Comparison of ENCODE assay signal across 8 mouse cellular contexts in the genomic region with DNA sequence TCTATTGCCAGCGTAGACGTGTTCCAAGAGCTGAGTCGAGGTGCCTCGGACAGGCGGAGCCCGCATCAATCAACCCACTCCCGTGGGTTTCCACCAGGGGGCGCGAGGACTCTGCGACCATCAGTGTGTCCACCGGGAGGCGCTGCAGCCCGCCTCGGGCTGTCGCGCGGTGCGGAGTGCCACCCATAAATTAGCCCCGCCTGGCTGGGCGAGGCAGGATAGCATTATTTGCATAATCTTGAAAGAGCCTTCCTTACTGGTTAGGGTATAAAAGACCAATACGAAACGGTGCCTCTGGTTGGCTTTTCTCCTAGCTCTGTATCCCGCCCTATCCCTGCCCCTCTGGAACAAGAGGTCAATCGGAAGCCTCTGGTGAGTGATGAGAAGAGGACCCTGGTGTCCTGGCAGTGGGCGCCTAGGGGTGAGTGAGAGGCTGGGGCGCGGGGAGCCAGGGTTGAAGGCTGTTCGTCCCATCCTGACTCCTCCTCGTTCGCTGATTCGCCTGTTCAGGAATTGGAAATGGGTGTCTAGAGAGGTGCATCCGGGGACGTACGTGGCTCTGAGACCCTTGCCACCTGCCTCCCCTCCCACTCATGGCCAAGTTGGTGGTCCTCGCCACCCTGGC. TPM values are rescaled to one million over a fixed set of nuclear protein-coding genes. Genes with fewer than 3 reads are reported as not detected.
DNase-seq lines count a peak whose midpoint lies in the region; ATAC-seq and TF ChIP-seq lines count a peak whose summit lies in the region.

No protein-coding gene starts in this region.

- peak overlapping the region; percentile 54 for H3K4me2 ChIP-seq in CH12.LX (ENCODE audit: insufficient read depth, low read depth, poor library complexity, severe bottlenecking)
- H3K4me2 ChIP-seq in forebrain, embryonic 11.5 days (ENCODE audit: low read depth, low read length, severe bottlenecking) = peak overlapping the region; percentile 85
- H3K4me2 ChIP-seq in heart, postnatal 0 days (ENCODE audit: low read depth, low read length) = peak overlapping the region; percentile 82
- H3K4me2 ChIP-seq in liver, postnatal 0 days (ENCODE audit: low read depth, low read length) = peak overlapping the region; percentile 86
- H3K4me2 ChIP-seq in neural tube, embryonic 14.5 days (ENCODE audit: low read depth, low read length) = peak overlapping the region; percentile 57

- WGBS in forebrain, embryonic 11.5 days = 1% methylated on average over 35 of the region's 35 CpGs
- 2% methylated on average over 34 of the region's 35 CpGs for WGBS in heart, postnatal 0 days
- 1% methylated on average over 35 of the region's 35 CpGs for WGBS in liver, postnatal 0 days (ENCODE audit: insufficient replicate concordance)
- WGBS in neural tube, embryonic 14.5 days = under 1% methylated on average over 35 of the region's 35 CpGs

- TF ChIP-seq RAD21 in CH12.LX (IDR thresholded peaks at IDR 0.05; ENCODE audit: low read depth, low read length) = no peak; the same call in none of the 2 replicates

- H3K27me3 ChIP-seq in CH12.LX (replicated peaks) = peaks cover 6% of the 10 kb centered on the region
- H3K27me3 ChIP-seq in forebrain, embryonic 11.5 days (ENCODE audit: control insufficient read depth, insufficient read depth, low read length) = peaks cover 31% of the 10 kb centered on the region
- no peaks in the 10 kb centered on the region for H3K27me3 ChIP-seq in heart, postnatal 0 days (ENCODE audit: control insufficient read depth, insufficient read depth, low read length)
- H3K27me3 ChIP-seq in liver, postnatal 0 days (ENCODE audit: insufficient read depth, low read length) = peaks cover 20% of the 10 kb centered on the region
- peaks cover 17% of the 10 kb centered on the region; the same call in 1 of the 2 replicates for H3K27me3 ChIP-seq in neural tube, embryonic 14.5 days (ENCODE audit: control insufficient read depth, insufficient read depth, low read length)

- H3K9me3 ChIP-seq in CH12.LX (replicated peaks; ENCODE audit: low read length) = no peaks in the 10 kb centered on the region
- H3K9me3 ChIP-seq in forebrain, embryonic 11.5 days (ENCODE audit: control insufficient read depth, low read length) = no peaks in the 10 kb centered on the region
- no peaks in the 10 kb centered on the region for H3K9me3 ChIP-seq in heart, postnatal 0 days (replicated peaks; ENCODE audit: control insufficient read depth, low read length)
- no peaks in the 10 kb centered on the region for H3K9me3 ChIP-seq in liver, postnatal 0 days (ENCODE audit: low read length)
- H3K9me3 ChIP-seq in neural tube, embryonic 14.5 days (ENCODE audit: control insufficient read depth, low read length) = no peaks in the 10 kb centered on the region

- H3K36me3 ChIP-seq in CH12.LX (replicated peaks in 1 of 2; ENCODE audit: control insufficient read depth in 1 of 2, insufficient read depth in 1 of 2, low read length in 1 of 2) = peaks cover 23 to 49% of the 10 kb centered on the region in 2 experiments
- no peaks in the 10 kb centered on the region for H3K36me3 ChIP-seq in forebrain, embryonic 11.5 days (ENCODE audit: control insufficient read depth, insufficient read depth, low read length)
- no peaks in the 10 kb centered on the region; the same call in 1 of the 2 replicates for H3K36me3 ChIP-seq in heart, postnatal 0 days (replicated peaks; ENCODE audit: control insufficient read depth, insufficient read depth, low read length)
- 0 out of 2 replicates have a peak, but pooled peaks cover 13% of the 10 kb centered on the region for H3K36me3 ChIP-seq in liver, postnatal 0 days (replicated peaks; ENCODE audit: insufficient read depth, low read length)
- no peaks in the 10 kb centered on the region for H3K36me3 ChIP-seq in neural tube, embryonic 14.5 days (ENCODE audit: control insufficient read depth, insufficient read depth, low read length)

- in situ Hi-C loops in CH12.LX (cut with MboI; ENCODE audit: low pct_ligation_motif_present, low pct_unique_long_range_greater_than_20kb, low sequenced_read_pairs) = loop anchor here (5.0 kb wide), 2 partner anchors 54 to 224 kb away; no protein-coding TSS in a partner anchor

- TF ChIP-seq EP300 in CH12.LX (IDR thresholded peaks at IDR 0.05; ENCODE audit: low read length) = no peak; the same call in none of the 2 replicates
- TF ChIP-seq EP300 in heart, postnatal 0 days (IDR thresholded peaks at IDR 0.05; ENCODE audit: low read depth) = peak; percentile 63
- TF ChIP-seq EP300 in liver, postnatal 0 days (IDR thresholded peaks at IDR 0.05; ENCODE audit: low read depth) = peak; percentile 16

- H3K79me2 ChIP-seq in CH12.LX (replicated peaks; ENCODE audit: control insufficient read depth, extremely low read depth, insufficient read depth, poor library complexity, severe bottlenecking) = peaks cover 28% of the 10 kb centered on the region

- TF ChIP-seq POLR2A in CH12.LX (IDR thresholded peaks at IDR 0.05; ENCODE audit: low read depth, low read length) = peak; percentile 96

- peaks cover 33 to 71% of the 10 kb centered on the region in 2 experiments for H3K4me1 ChIP-seq in CH12.LX (ENCODE audit: control insufficient read depth in 1 of 2, insufficient read depth in 2 of 2)
- peaks cover 13% of the 10 kb centered on the region for H3K4me1 ChIP-seq in forebrain, embryonic 11.5 days (replicated peaks; ENCODE audit: control insufficient read depth, insufficient read depth, low read length)
- peaks cover 27% of the 10 kb centered on the region for H3K4me1 ChIP-seq in heart, postnatal 0 days (ENCODE audit: control insufficient read depth, insufficient read depth)
- peaks cover 54% of the 10 kb centered on the region for H3K4me1 ChIP-seq in liver, postnatal 0 days (ENCODE audit: insufficient read depth)
- H3K4me1 ChIP-seq in neural tube, embryonic 14.5 days (ENCODE audit: control insufficient read depth, insufficient read depth, low read length) = peaks cover 12% of the 10 kb centered on the region; the same call in 1 of the 2 replicates

- peak overlapping the region; percentile 61 to 91 (median 81) for H3K4me3 ChIP-seq in CH12.LX (replicated peaks in 1 of 3; ENCODE audit: low read depth in 2 of 3, low read length in 2 of 3, poor library complexity in 1 of 3)
- peak overlapping the region; percentile 42 for H3K4me3 ChIP-seq in forebrain, embryonic 11.5 days (ENCODE audit: low read depth, low read length)
- H3K4me3 ChIP-seq in heart, postnatal 0 days (ENCODE audit: low read depth, low read length) = peak overlapping the region; percentile 74
- peak overlapping the region; percentile 65 for H3K4me3 ChIP-seq in liver, postnatal 0 days (ENCODE audit: low read depth, low read length)
- H3K4me3 ChIP-seq in neural tube, embryonic 14.5 days (ENCODE audit: low read depth, low read length) = peak overlapping the region; percentile 33

- dilution Hi-C loops in CH12.LX (cut with MboI; ENCODE audit: extremely low pct_ligation_motif_present, extremely low pct_unique_long_range_greater_than_20kb, low sequenced_read_pairs) = no loop called here

- H3K27ac ChIP-seq in CH12.LX (ENCODE audit: insufficient read depth, low read depth) = peak overlapping the region; percentile 29
- no peak overlapping the region for H3K27ac ChIP-seq in forebrain, embryonic 11.5 days (ENCODE audit: low read depth, low read length)
- peak overlapping the region; percentile 61 for H3K27ac ChIP-seq in heart, postnatal 0 days (ENCODE audit: low read depth)
- peak overlapping the region; percentile 66 for H3K27ac ChIP-seq in liver, postnatal 0 days (ENCODE audit: low read depth)
- H3K27ac ChIP-seq in neural tube, embryonic 14.5 days (ENCODE audit: low read depth, low read length) = no peak overlapping the region

- H3K9ac ChIP-seq in CH12.LX (ENCODE audit: insufficient read depth, low read depth) = peak overlapping the region; percentile 82
- peak overlapping the region; percentile 45; the same call in 1 of the 2 replicates for H3K9ac ChIP-seq in forebrain, embryonic 11.5 days (ENCODE audit: low read length)
- H3K9ac ChIP-seq in heart, postnatal 0 days (replicated peaks; ENCODE audit: low read depth, low read length) = peak overlapping the region; percentile 49; the same call in 1 of the 2 replicates
- peak overlapping the region; percentile 66 for H3K9ac ChIP-seq in liver, postnatal 0 days (replicated peaks)
- H3K9ac ChIP-seq in neural tube, embryonic 14.5 days (replicated peaks; ENCODE audit: low read depth, low read length) = 0 out of 2 replicates have a peak overlapping the region, but pooled peaks have one; percentile 16

- ATAC-seq in forebrain, embryonic 11.5 days (replicated peaks; ENCODE audit: low FRiP score) = peak; percentile 86
- peak; percentile 90 for ATAC-seq in heart, postnatal 0 days (ENCODE audit: insufficient read depth, low read depth)
- ATAC-seq in liver, postnatal 0 days = peak; percentile 94
- ATAC-seq in neural tube, embryonic 14.5 days (ENCODE audit: low read depth) = peak; percentile 79

- peak; percentile 98 for DNase-seq in CH12.LX (ENCODE audit: extremely low read depth)
- peak; percentile 95 for DNase-seq in c-Kit-positive CD71-positive TER-119-negative erythroid progenitor cells, embryonic 14.5 days (ENCODE audit: low read depth)
- peak; percentile 99 for DNase-seq in forebrain, embryonic 11.5 days (ENCODE audit: low spot score)
- DNase-seq in heart, postnatal 0 days (ENCODE audit: low spot score) = peak; percentile 98
- peak; percentile 98 for DNase-seq in kidney, postnatal 4 days
- DNase-seq in liver, postnatal 0 days = peak; percentile 99
- peak; percentile 98 for DNase-seq in testis, postnatal 10 days (ENCODE audit: low spot score)

- TF ChIP-seq CTCF in CH12.LX (conservative IDR thresholded peaks at IDR 0.05 in 1 of 2, IDR thresholded peaks at IDR 0.05 in 1 of 2; ENCODE audit: low read depth in 2 of 2, low read length in 2 of 2) = peak; percentile 84 to 100
- peak; percentile 100 for TF ChIP-seq CTCF in heart, postnatal 0 days (IDR thresholded peaks at IDR 0.05; ENCODE audit: low read depth)
- peak; percentile 100 for TF ChIP-seq CTCF in liver, postnatal 0 days (IDR thresholded peaks at IDR 0.05; ENCODE audit: low read depth)

RNA-seq across cellular contexts. Expression of gene Acbd4, which starts 1.4 kb away (rescaled TPM):
- total RNA-seq in CH12.LX (2012; rRNA removed) (60.9 and 62.6 TPM in 2 replicates), CH12.LX (2014; rRNA removed) (50.2 and 51.4 TPM in 2 replicates)
- 68.4 and 75.1 TPM in 2 replicates for polyA plus RNA-seq in CH12.LX (2012; ENCODE audit: insufficient read length, low read depth)
- 7.8 and 8.1 TPM in 2 replicates for polyA plus RNA-seq in forebrain, embryonic 11.5 days (2014; fragmentation: Nextera tagmentation; extraction: Ambion mirVana)
- 16.3 and 20.0 TPM in 2 replicates for total RNA-seq in heart, postnatal 0 days (2014; rRNA removed; ENCODE audit: low replicate concordance)
- 21.6 and 22.2 TPM in 2 replicates for polyA plus RNA-seq in heart, postnatal 0 days (2015; fragmentation: Nextera tagmentation; extraction: Ambion mirVana)
- polyA plus RNA-seq in liver, postnatal 0 days (2015; fragmentation: Nextera tagmentation; extraction: Ambion mirVana) = 56.5 and 57.0 TPM in 2 replicates
- 8.1 and 8.2 TPM in 2 replicates for polyA plus RNA-seq in neural tube, embryonic 14.5 days (2014; fragmentation: Nextera tagmentation; extraction: Ambion mirVana)

RNA-seq across cellular contexts. Expression of gene Plcd3, which starts 1.4 kb away (rescaled TPM):
- total RNA-seq in CH12.LX (2012; rRNA removed) (24.3 and 27.4 TPM in 2 replicates), CH12.LX (2014; rRNA removed) (6.3 and 7.1 TPM in 2 replicates)
- 9.7 and 11.3 TPM in 2 replicates for polyA plus RNA-seq in CH12.LX (2012; ENCODE audit: insufficient read length, low read depth)
- polyA plus RNA-seq in forebrain, embryonic 11.5 days (2014; fragmentation: Nextera tagmentation; extraction: Ambion mirVana) = 0.69 and 0.86 TPM in 2 replicates
- 27.0 and 38.9 TPM in 2 replicates for total RNA-seq in heart, postnatal 0 days (2014; rRNA removed; ENCODE audit: low replicate concordance)
- polyA plus RNA-seq in heart, postnatal 0 days (2015; fragmentation: Nextera tagmentation; extraction: Ambion mirVana) = 14.5 and 16.3 TPM in 2 replicates
- 0.82 and 0.85 TPM in 2 replicates for polyA plus RNA-seq in liver, postnatal 0 days (2015; fragmentation: Nextera tagmentation; extraction: Ambion mirVana)
- 1.3 and 1.4 TPM in 2 replicates for polyA plus RNA-seq in neural tube, embryonic 14.5 days (2014; fragmentation: Nextera tagmentation; extraction: Ambion mirVana)

RNA-seq across cellular contexts. Expression of gene Hexim1, which starts 13.2 kb away (rescaled TPM):
- total RNA-seq in CH12.LX (2012; rRNA removed) (25.9 and 38.9 TPM in 2 replicates), CH12.LX (2014; rRNA removed) (16.4 and 20.2 TPM in 2 replicates)
- polyA plus RNA-seq in CH12.LX (2012; ENCODE audit: insufficient read length, low read depth) = 50.4 and 51.8 TPM in 2 replicates
- polyA plus RNA-seq in forebrain, embryonic 11.5 days (2014; fragmentation: Nextera tagmentation; extraction: Ambion mirVana) = 3.9 and 4.6 TPM in 2 replicates
- total RNA-seq in heart, postnatal 0 days (2014; rRNA removed; ENCODE audit: low replicate concordance) = 9.0 and 11.0 TPM in 2 replicates
- polyA plus RNA-seq in heart, postnatal 0 days (2015; fragmentation: Nextera tagmentation; extraction: Ambion mirVana) = 3.2 and 3.3 TPM in 2 replicates
- polyA plus RNA-seq in liver, postnatal 0 days (2015; fragmentation: Nextera tagmentation; extraction: Ambion mirVana) = 2.6 and 2.7 TPM in 2 replicates
- polyA plus RNA-seq in neural tube, embryonic 14.5 days (2014; fragmentation: Nextera tagmentation; extraction: Ambion mirVana) = 5.8 and 6.1 TPM in 2 replicates

RNA-seq across cellular contexts. Expression of gene Hexim2, which starts 29.4 kb away (rescaled TPM):
- total RNA-seq in CH12.LX (2012; rRNA removed) = 31.4 and 33.3 TPM in 2 replicates
- 28.8 and 33.0 TPM in 2 replicates for total RNA-seq in CH12.LX (2014; rRNA removed)
- 27.0 and 31.6 TPM in 2 replicates for polyA plus RNA-seq in CH12.LX (2012; ENCODE audit: insufficient read length, low read depth)
- 8.7 and 9.2 TPM in 2 replicates for polyA plus RNA-seq in forebrain, embryonic 11.5 days (2014; fragmentation: Nextera tagmentation; extraction: Ambion mirVana)
- 1.6 and 1.7 TPM in 2 replicates for total RNA-seq in heart, postnatal 0 days (2014; rRNA removed; ENCODE audit: low replicate concordance)
- 4.2 and 4.9 TPM in 2 replicates for polyA plus RNA-seq in heart, postnatal 0 days (2015; fragmentation: Nextera tagmentation; extraction: Ambion mirVana)
- polyA plus RNA-seq in liver, postnatal 0 days (2015; fragmentation: Nextera tagmentation; extraction: Ambion mirVana) = 3.4 and 3.7 TPM in 2 replicates
- 24.4 and 29.8 TPM in 2 replicates for polyA plus RNA-seq in neural tube, embryonic 14.5 days (2014; fragmentation: Nextera tagmentation; extraction: Ambion mirVana)

Comparison
In these comparisons a context has a peak if more than half of its experiments do, and no peak if none do; other contexts are left out.
1. H3K27ac ChIP-seq: peak in CH12.LX (single experiment), heart, postnatal 0 days (single experiment) and liver, postnatal 0 days (single experiment); none in forebrain, embryonic 11.5 days (single experiment) and neural tube, embryonic 14.5 days (single experiment).
2. H3K9ac ChIP-seq: peak in every context shown above with its lines; median percentile 82 in CH12.LX; 66 in liver, postnatal 0 days; 49 in heart, postnatal 0 days; 45 in forebrain, embryonic 11.5 days; 16 in neural tube, embryonic 14.5 days.
3. Peak in every context shown above with its lines, with median percentiles within 50 percentile points of each other: DNase-seq, H3K4me2 ChIP-seq, H3K4me3 ChIP-seq, CTCF ChIP-seq and ATAC-seq.